Mouse (Mus musculus) heart, postnatal 0 days (tissue): ENCODE results near the gene Rabgap1l.

Experiments
- CTCF ChIP-seq: IDR thresholded peaks from 2 replicates; pipeline ENCODE4 v1.5.1; 2016; ENCODE audit warnings: antibody characterized with exemption, control low read depth, low read depth
- EP300 ChIP-seq: IDR thresholded peaks from 2 replicates; pipeline ENCODE4 v1.6.1; 2016; ENCODE audit warnings: antibody characterized with exemption, low read depth

- TF ChIP-seq EP300, result no peak
- TF ChIP-seq CTCF, result no peak
These were observed 30.6 kb upstream of the Rabgap1l start for GRCm38 (mm10) chr1:160823638-160824037.
